Comparison of ENCODE assay signal across 8 mouse cellular contexts in the genomic region with DNA sequence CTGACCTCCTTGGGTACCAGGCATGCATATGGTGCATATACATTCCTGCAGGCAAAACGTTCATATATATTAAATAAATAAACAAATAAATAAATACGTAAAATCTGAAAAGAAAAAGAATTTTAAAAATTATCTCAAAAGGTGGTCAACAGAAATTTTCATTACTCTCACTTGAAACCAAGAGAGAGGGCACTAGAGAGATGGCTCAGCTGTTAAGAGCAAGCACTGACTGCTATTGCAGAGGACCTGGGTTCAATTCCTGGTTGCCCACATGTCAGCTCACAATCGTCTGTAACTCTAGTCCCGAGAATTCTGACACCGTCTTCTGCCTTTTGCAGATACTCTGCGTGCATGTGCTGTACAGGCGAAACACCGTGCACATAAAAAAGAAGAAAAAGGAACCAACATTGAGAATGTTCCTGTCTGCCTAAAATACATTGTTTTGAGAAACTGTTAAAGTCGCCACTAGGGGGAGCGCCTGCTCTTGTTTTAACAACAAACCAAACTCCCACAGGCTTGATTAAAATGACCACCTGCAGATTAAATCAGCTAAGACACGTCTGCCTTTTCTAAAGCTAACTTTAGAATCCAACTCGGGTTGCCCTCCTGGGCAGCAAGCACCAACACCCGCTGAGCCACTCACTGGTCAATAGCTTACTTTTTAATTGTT. TPM values are rescaled to one million over a fixed set of nuclear protein-coding genes. Genes with fewer than 3 reads are reported as not detected.
A peak's percentile ranks its signal among the peaks of the same experiment; 100 is the strongest.
DNase-seq lines count a peak whose midpoint lies in the region; ATAC-seq lines count a peak whose summit lies in the region.

No protein-coding gene starts in this region.

- H3K36me3 ChIP-seq in hindbrain, embryonic 11.5 days (ENCODE audit: control insufficient read depth, insufficient read depth, low read length), result no peaks in the 10 kb centered on the region
- H3K36me3 ChIP-seq in hindbrain, embryonic 12.5 days, result no peaks in the 10 kb centered on the region
- H3K36me3 ChIP-seq in limb, embryonic 10.5 days, result peaks cover 7% of the 10 kb centered on the region

- H3K4me2 ChIP-seq in hindbrain, embryonic 11.5 days (replicated peaks; ENCODE audit: low read depth, low read length), result no peak overlapping the region
- H3K4me2 ChIP-seq in hindbrain, embryonic 12.5 days (replicated peaks), result no peak overlapping the region

- no peaks in the 10 kb centered on the region; the same call in 1 of the 2 replicates for H3K4me1 ChIP-seq in hindbrain, embryonic 11.5 days (replicated peaks; ENCODE audit: control insufficient read depth, insufficient read depth, low read length)
- peaks cover 16% of the 10 kb centered on the region for H3K4me1 ChIP-seq in hindbrain, embryonic 12.5 days
- peaks cover 18% of the 10 kb centered on the region for H3K4me1 ChIP-seq in limb, embryonic 10.5 days

- ATAC-seq in hindbrain, embryonic 11.5 days (ENCODE audit: low FRiP score), result no peak
- ATAC-seq in hindbrain, embryonic 12.5 days (ENCODE audit: low FRiP score), result no peak

- no peak overlapping the region for H3K27ac ChIP-seq in hindbrain, embryonic 11.5 days (ENCODE audit: low read depth, low read length)
- H3K27ac ChIP-seq in hindbrain, embryonic 12.5 days, result no peak overlapping the region
- H3K27ac ChIP-seq in limb, embryonic 10.5 days, result no peak overlapping the region

- peak; percentile 89 for DNase-seq in hindbrain, embryonic 11.5 days (ENCODE audit: low spot score)
- peak; percentile 93 for DNase-seq in brain, adult 2 months (ENCODE audit: low read depth, low spot score)
- DNase-seq in forelimb bud, embryonic 11.5 days (ENCODE audit: low read depth, low spot score), result peak; percentile 86
- peak; percentile 83 for DNase-seq in hindlimb bud, embryonic 11.5 days (ENCODE audit: extremely low spot score, low read depth, low spot score)
- peak; percentile 72 for DNase-seq in limb, embryonic 10.5 days (ENCODE audit: low spot score)
- peak; percentile 73 for DNase-seq in neural tube, embryonic 10.5 days (ENCODE audit: extremely low spot score, low spot score)
- DNase-seq in testis, postnatal 14 days (ENCODE audit: low spot score), result peak; percentile 77

- 15% methylated on average over 13 of the region's 13 CpGs for WGBS in hindbrain, embryonic 11.5 days
- 14% methylated on average over 13 of the region's 13 CpGs for WGBS in hindbrain, embryonic 12.5 days
- WGBS in limb, embryonic 10.5 days, result 15% methylated on average over 13 of the region's 13 CpGs

- no peak overlapping the region for H3K4me3 ChIP-seq in hindbrain, embryonic 11.5 days (ENCODE audit: low read depth, low read length)
- no peak overlapping the region for H3K4me3 ChIP-seq in hindbrain, embryonic 12.5 days
- no peak overlapping the region for H3K4me3 ChIP-seq in limb, embryonic 10.5 days

- H3K9me3 ChIP-seq in hindbrain, embryonic 11.5 days (ENCODE audit: control insufficient read depth, low read length), result no peaks in the 10 kb centered on the region
- H3K9me3 ChIP-seq in hindbrain, embryonic 12.5 days (replicated peaks), result no peaks in the 10 kb centered on the region
- no peaks in the 10 kb centered on the region for H3K9me3 ChIP-seq in limb, embryonic 10.5 days (replicated peaks)

- no peak overlapping the region for H3K9ac ChIP-seq in hindbrain, embryonic 11.5 days (ENCODE audit: low read depth, low read length)
- no peak overlapping the region for H3K9ac ChIP-seq in hindbrain, embryonic 12.5 days

- no peaks in the 10 kb centered on the region for H3K27me3 ChIP-seq in hindbrain, embryonic 11.5 days (ENCODE audit: control insufficient read depth, insufficient read depth, low read length)
- H3K27me3 ChIP-seq in hindbrain, embryonic 12.5 days, result no peaks in the 10 kb centered on the region
- H3K27me3 ChIP-seq in limb, embryonic 10.5 days (ENCODE audit: low read depth, poor library complexity, severe bottlenecking), result no peaks in the 10 kb centered on the region

RNA-seq across cellular contexts. Expression of a gene that starts 1.9 kb away (rescaled TPM):
- polyA plus RNA-seq in hindbrain, embryonic 11.5 days (2014; fragmentation: Nextera tagmentation; extraction: Ambion mirVana), result 36.3 and 49.1 TPM in 2 replicates
- 36.9 and 39.0 TPM in 2 replicates for polyA plus RNA-seq in hindbrain, embryonic 12.5 days (2016; fragmentation: Nextera tagmentation; extraction: Ambion mirVana)
- 55.6 and 61.0 TPM in 2 replicates for polyA plus RNA-seq in limb, embryonic 10.5 days (2016; fragmentation: Nextera tagmentation; extraction: Ambion mirVana)

RNA-seq across cellular contexts. Expression of a gene that starts 15.7 kb away (rescaled TPM):
- not detected in 2 replicates for polyA plus RNA-seq in hindbrain, embryonic 11.5 days (2014; fragmentation: Nextera tagmentation; extraction: Ambion mirVana)
- polyA plus RNA-seq in hindbrain, embryonic 12.5 days (2016; fragmentation: Nextera tagmentation; extraction: Ambion mirVana), result not detected in 2 replicates
- not detected in 2 replicates for polyA plus RNA-seq in limb, embryonic 10.5 days (2016; fragmentation: Nextera tagmentation; extraction: Ambion mirVana)

RNA-seq across cellular contexts. Expression of a gene that starts 19.4 kb away (rescaled TPM):
- 3.4 and 3.6 TPM in 2 replicates for polyA plus RNA-seq in hindbrain, embryonic 11.5 days (2014; fragmentation: Nextera tagmentation; extraction: Ambion mirVana)
- polyA plus RNA-seq in hindbrain, embryonic 12.5 days (2016; fragmentation: Nextera tagmentation; extraction: Ambion mirVana), result 4.5 and 5.0 TPM in 2 replicates
- polyA plus RNA-seq in limb, embryonic 10.5 days (2016; fragmentation: Nextera tagmentation; extraction: Ambion mirVana), result 0.89 and 2.0 TPM in 2 replicates

RNA-seq across cellular contexts. Expression of a gene that starts 34.2 kb away (rescaled TPM):
- polyA plus RNA-seq in hindbrain, embryonic 11.5 days (2014; fragmentation: Nextera tagmentation; extraction: Ambion mirVana), result 4.7 and 5.5 TPM in 2 replicates
- polyA plus RNA-seq in hindbrain, embryonic 12.5 days (2016; fragmentation: Nextera tagmentation; extraction: Ambion mirVana), result 8.2 and 9.5 TPM in 2 replicates
- polyA plus RNA-seq in limb, embryonic 10.5 days (2016; fragmentation: Nextera tagmentation; extraction: Ambion mirVana), result 8.8 and 9.2 TPM in 2 replicates

RNA-seq across cellular contexts. Expression of a gene that starts 36.5 kb away (rescaled TPM):
- 0.57 and 0.71 TPM in 2 replicates for polyA plus RNA-seq in hindbrain, embryonic 11.5 days (2014; fragmentation: Nextera tagmentation; extraction: Ambion mirVana)
- polyA plus RNA-seq in hindbrain, embryonic 12.5 days (2016; fragmentation: Nextera tagmentation; extraction: Ambion mirVana), result 0.26 and 0.50 TPM in 2 replicates
- polyA plus RNA-seq in limb, embryonic 10.5 days (2016; fragmentation: Nextera tagmentation; extraction: Ambion mirVana), result 0.26 and 0.28 TPM in 2 replicates
